Mouse (Mus musculus) olfactory bulb, adult 2 months (tissue): ENCODE data around the gene Aldoc. TPM values are rescaled to one million over a fixed set of nuclear protein-coding genes. Genes with fewer than 3 reads are reported as not detected.

Experiments
- H3K27ac ChIP-seq: fragments of 200-500 bp; 2 replicates; pipeline ENCODE4 v1.5.1; 2012; ENCODE audit warnings: low read depth, low read length; ENCODE audit not compliant: insufficient read depth
- H3K4me1 ChIP-seq: fragments of 200-500 bp; 2 replicates; pipeline ENCODE4 v1.6.1; 2012; ENCODE audit warnings: low read length; ENCODE audit not compliant: control insufficient read depth, insufficient read depth
- H3K4me3 ChIP-seq: fragments of 200-500 bp; 2 replicates; pipeline ENCODE4 v1.5.1; 2012; ENCODE audit warnings: mild to moderate bottlenecking, low read depth, low read length, moderate library complexity; ENCODE audit not compliant: insufficient read depth
- CTCF ChIP-seq: fragments of 200-500 bp; IDR thresholded peaks from 2 replicates; pipeline ENCODE4 v1.5.1; 2012; ENCODE audit warnings: low read depth, mild to moderate bottlenecking, low read length, moderate library complexity; ENCODE audit not compliant: insufficient read depth
- POLR2A ChIP-seq: fragments of 200-500 bp; IDR thresholded peaks from 2 replicates; pipeline ENCODE4 v1.6.1; 2012; ENCODE audit warnings: mild to moderate bottlenecking, low read depth, low read length, moderate library complexity; ENCODE audit not compliant: insufficient read depth
- WGBS: fragments of 180-500 bp; shearing (Covaris S2); methylation state at CpG from one replicate; pipeline ENCODE4 v1.1.7; 2018; 5-methylcytosine and 5-hydroxymethylcytosine counted together
- polyA plus RNA-seq: library from polyadenylated mRNA; stranded (reverse); fragments of >200 nt; gene quantifications from 2 replicates; pipeline ENCODE4 v1.2.4, GENCODE M21; 2012; ENCODE audit warnings: low replicate concordance; ENCODE audit not compliant: missing spikeins, insufficient read depth, insufficient read length

Gene Aldoc
- polyA plus RNA-seq, 1 experiment = 562 TPM

DNA sequence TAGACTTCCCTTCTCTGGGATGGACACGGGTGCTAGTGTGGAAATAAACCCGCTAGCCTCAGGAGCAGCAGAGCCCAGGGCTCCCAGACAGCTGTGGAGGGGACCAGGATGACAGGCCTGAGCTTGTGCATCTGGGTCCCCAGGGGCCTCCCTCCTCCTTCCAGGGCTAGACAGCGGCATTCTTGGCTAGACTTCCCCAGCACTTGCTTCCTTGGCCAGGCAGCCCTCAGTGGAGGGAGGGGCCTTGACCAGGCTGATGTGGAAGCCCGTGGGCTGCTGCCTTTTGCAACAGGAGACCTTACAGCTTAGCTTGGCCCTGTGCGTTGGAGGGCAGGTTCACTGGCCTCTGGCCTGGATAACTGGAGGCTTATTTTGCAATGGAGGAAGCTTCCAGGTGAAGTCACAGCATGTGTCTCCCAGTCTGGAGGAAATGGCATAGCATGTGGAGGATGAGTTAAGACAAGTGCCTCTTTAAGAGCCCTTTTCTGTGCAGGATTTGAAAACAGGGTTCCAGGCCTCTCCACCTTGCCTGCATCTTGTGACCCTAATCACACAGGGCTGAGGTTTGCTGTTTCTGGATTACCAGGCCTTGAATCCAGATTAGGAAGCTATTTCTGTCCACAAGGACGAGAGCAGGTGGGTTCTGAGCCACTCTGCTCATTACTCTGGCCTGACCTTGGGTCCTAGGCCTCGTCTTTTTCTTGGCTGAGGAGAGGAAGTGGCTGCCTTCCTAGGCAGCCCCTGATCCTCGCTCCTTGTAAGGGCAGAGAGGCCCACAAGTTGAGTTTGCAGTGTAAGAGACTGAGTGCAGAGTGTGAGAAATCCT lies 22.3 kb downstream of the Aldoc start:
- Histone ChIP-seq H3K27ac (no peak overlapping the region), H3K4me1 (peaks cover 20% of the 10 kb centered on the region), H3K4me3 (no peak overlapping the region)
- 57% methylated on average over 8 of the region's 8 CpGs for whole genome bisulfite sequencing
- no peak for TF ChIP-seq POLR2A
- TF ChIP-seq CTCF = no peak

DNA sequence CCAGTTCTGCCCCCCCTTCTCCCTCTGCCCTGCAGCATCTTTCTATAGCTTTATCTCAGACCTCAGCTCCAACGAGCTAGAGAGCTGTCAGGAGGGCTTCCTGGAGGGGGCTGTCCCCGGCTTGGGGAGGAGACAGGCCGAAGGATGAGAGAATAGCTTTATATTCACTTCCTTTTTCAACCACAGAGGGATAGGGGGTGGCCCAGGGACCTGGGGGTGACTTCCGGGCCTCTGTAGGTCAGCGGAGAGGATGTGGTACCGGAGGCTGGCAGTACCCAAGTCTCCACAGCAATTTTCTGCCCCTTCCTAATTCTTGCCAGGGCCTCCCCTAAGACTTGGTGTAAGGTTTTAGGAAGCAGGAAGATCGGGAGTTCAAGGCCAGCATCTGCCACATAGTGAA lies 23.0 kb downstream of the Aldoc start:
- WGBS = 82% methylated on average over 7 of the region's 7 CpGs
- TF ChIP-seq CTCF = no peak
- no peak for TF ChIP-seq POLR2A
- Histone ChIP-seq H3K4me3 (no peak overlapping the region), H3K4me1 (peaks cover 20% of the 10 kb centered on the region), H3K27ac (no peak overlapping the region)

DNA sequence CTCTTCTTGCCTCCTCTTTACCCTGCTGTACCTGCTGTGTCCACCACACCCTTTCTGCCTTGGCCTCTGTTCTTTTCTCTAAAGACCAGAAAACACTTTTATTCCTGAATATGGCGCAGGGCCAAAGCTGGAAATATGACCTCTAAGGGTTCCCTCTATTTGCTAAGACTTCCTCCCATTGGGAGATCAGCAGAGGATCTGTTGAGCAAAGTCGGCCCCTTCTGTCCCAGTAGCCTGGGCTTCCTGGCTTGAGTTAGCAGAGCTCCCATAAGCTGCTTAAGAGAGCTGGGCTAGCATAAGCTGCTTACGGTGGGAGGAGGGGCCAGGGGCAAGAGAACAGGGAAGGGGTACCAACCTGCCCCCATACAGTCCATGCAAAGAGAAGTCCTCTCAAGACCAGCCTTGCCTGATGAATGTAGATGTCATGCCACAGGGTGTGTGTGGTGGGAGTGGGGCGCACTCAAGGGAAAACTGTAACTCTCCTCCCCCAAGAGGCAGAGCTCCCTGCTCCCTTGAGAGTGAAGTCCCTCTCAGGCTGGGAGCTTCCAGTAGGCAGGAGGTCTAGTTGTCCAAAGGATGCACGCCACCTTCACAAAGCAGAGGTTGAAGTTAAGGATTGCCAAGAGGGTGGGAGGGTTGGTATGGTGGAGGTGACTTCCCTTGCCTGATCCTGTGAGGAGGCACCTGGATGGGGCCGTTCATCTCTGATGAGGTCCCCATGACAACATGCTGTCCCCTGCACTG lies 23.7 kb downstream of the Aldoc start:
- no peak for TF ChIP-seq POLR2A
- TF ChIP-seq CTCF = no peak
- Histone ChIP-seq H3K27ac (no peak overlapping the region), H3K4me3 (no peak overlapping the region), H3K4me1 (peaks cover 20% of the 10 kb centered on the region)
- 83% methylated on average over 6 of the region's 6 CpGs for WGBS

DNA sequence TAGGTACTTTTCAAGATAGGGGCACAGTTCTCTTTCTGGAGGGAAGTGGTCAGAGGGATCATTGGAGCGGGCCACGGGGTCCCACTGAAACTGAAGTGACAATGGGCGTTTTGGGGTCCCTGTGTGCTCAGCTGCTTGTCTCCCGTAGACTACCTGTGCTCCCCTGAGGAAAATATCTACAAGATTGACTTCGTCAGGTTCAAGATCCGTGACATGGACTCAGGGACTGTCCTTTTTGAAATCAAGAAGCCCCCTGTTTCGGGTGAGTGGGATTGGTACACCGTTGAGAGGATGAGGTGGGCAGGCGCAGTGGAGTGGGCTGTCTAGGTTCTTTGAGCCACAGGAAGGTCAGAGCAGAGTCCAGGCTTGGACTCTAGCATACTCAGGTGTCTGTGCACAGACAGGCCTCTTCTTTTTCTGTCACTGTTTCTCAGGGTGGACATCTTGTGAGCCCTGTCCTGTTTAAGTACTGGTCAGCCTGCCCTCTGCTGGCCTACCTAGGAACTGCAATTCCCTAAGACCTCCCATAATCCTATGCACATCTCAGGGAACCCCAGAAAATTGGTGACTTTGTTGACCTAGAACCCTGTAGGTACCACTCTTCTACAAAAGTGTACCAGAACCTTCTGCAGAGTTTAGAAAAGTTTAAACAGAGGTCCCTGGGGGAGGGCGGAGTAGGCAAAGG lies 24.4 kb downstream of the Aldoc start:
- WGBS = 90% methylated on average over 10 of the region's 10 CpGs
- Histone ChIP-seq H3K4me1 (peaks cover 20% of the 10 kb centered on the region), H3K27ac (no peak overlapping the region), H3K4me3 (no peak overlapping the region)
- TF ChIP-seq POLR2A (no peak), CTCF (no peak)

GRCm38 (mm10) chr11:78347908-78348307 lies 25.1 kb downstream of the Aldoc start:
- no peak for TF ChIP-seq POLR2A
- no peak for TF ChIP-seq CTCF
- WGBS = 83% methylated on average over 9 of the region's 9 CpGs
- Histone ChIP-seq H3K27ac (no peak overlapping the region), H3K4me3 (no peak overlapping the region), H3K4me1 (peaks cover 20% of the 10 kb centered on the region)

- no peak for TF ChIP-seq CTCF
- no peak for TF ChIP-seq POLR2A
- H3K4me1 ChIP-seq = peaks cover 20% of the 10 kb centered on the region
- no peak overlapping the region for H3K27ac ChIP-seq
- 89% methylated on average over 7 of the region's 7 CpGs for WGBS
- H3K4me3 ChIP-seq = no peak overlapping the region
Measured at GRCm38 (mm10) chr11:78348474-78348873, 25.7 kb downstream of the Aldoc start.

- H3K4me3 ChIP-seq = no peak overlapping the region
- 78% methylated on average over 4 of the region's 4 CpGs for WGBS
- H3K4me1 ChIP-seq = peaks cover 13% of the 10 kb centered on the region
- H3K27ac ChIP-seq = no peak overlapping the region
- TF ChIP-seq CTCF = no peak
- TF ChIP-seq POLR2A = no peak
Measured at GRCm38 (mm10) chr11:78349441-78350358, 26.9 kb downstream of the Aldoc start.

GRCm38 (mm10) chr11:78353081-78353480 lies 30.3 kb downstream of the Aldoc start:
- no peak for TF ChIP-seq POLR2A
- TF ChIP-seq CTCF = no peak
- H3K4me3 ChIP-seq = no peak overlapping the region
- H3K4me1 ChIP-seq = no peaks in the 10 kb centered on the region
- no peak overlapping the region for H3K27ac ChIP-seq
- WGBS = 90% methylated on average over 1 of the region's 1 CpGs
